Mouse (Mus musculus) central nervous system, embryonic 11.5 days (tissue): ENCODE measurements around the gene Akt1s1. TPM values are rescaled to one million over a fixed set of nuclear protein-coding genes. Genes with fewer than 3 reads are reported as not detected.

ENCODE experiments used
- polyA plus RNA-seq: library from polyadenylated mRNA; depleted of rRNA; stranded (reverse); fragments of >200 nt; gene quantifications from 2 replicates; pipeline ENCODE4 v1.2.3, GENCODE M21; 2012; rRNA removed

The Akt1s1 gene
- 101 and 104 TPM in 2 replicates for polyA plus RNA-seq

GRCm38 (mm10) chr7:44848561-44849415, at the start of gene Akt1s1, which contains the start of gene Tbc1d17:
TSS of gene Akt1s1 (plus strand) at chr7:44848991.
TSS of gene Tbc1d17 (minus strand) at chr7:44849079.

GRCm38 (mm10) chr7:44815721-44816469, 32.9 kb upstream of the Akt1s1 start, which contains the start of the genes Nup62 and Il4i1:
TSS of gene Nup62 (plus strand) at chr7:44816088.
TSS of gene Il4i1 (plus strand) at chr7:44816387.

GRCm38 (mm10) chr7:44816470-44817021, 32.2 kb upstream of the Akt1s1 start, which contains the start of gene Atf5:
TSS of gene Atf5 (minus strand) at chr7:44816658.

GRCm38 (mm10) chr7:44857042-44857552, 8.3 kb downstream of the Akt1s1 start, which contains the start of gene Pnkp:
TSS of gene Pnkp (plus strand) at chr7:44857139.

GRCm38 (mm10) chr7:44869697-44870528, 21.1 kb downstream of the Akt1s1 start, which contains the start of gene Ptov1:
TSS of gene Ptov1 (minus strand) at chr7:44869788.

GRCm38 (mm10) chr7:44892276-44892921, 43.6 kb downstream of the Akt1s1 start, which contains the start of gene Med25:
TSS of gene Med25 (minus strand) at chr7:44892712.

GRCm38 (mm10) chr7:44895593-44896434, 47.0 kb downstream of the Akt1s1 start, which contains the start of gene Fuz:
TSS of gene Fuz (plus strand) at chr7:44896079.

Other genes starting within 250 kb of the Akt1s1 start
- 1.2 TPM in 2 replicates for gene Myh14, start 178.1 kb upstream of the Akt1s1 start, polyA plus RNA-seq
- gene Izumo2, start 140.2 kb upstream of the Akt1s1 start, polyA plus RNA-seq: not detected in 2 replicates
- 29.7 and 35.3 TPM in 2 replicates for gene Vrk3, start 100.6 kb upstream of the Akt1s1 start, polyA plus RNA-seq
- gene Zfp473, start 97.9 kb upstream of the Akt1s1 start, polyA plus RNA-seq: 2.1 and 2.2 TPM in 2 replicates
- 72.9 and 96.2 TPM in 2 replicates for gene Nup62, start 32.9 kb upstream of the Akt1s1 start, polyA plus RNA-seq
- gene Il4i1, start 32.6 kb upstream of the Akt1s1 start, polyA plus RNA-seq: 0.37 and 0.54 TPM in 2 replicates
- 26.1 and 29.3 TPM in 2 replicates for gene Atf5, start 32.3 kb upstream of the Akt1s1 start, polyA plus RNA-seq
- 57.2 and 66.8 TPM in 2 replicates for gene Tbc1d17, start 88 bp downstream of the Akt1s1 start, polyA plus RNA-seq
- 29.5 and 32.5 TPM in 2 replicates for gene Pnkp, start 8.1 kb downstream of the Akt1s1 start, polyA plus RNA-seq
- 453 and 647 TPM in 2 replicates for gene Ptov1, start 20.8 kb downstream of the Akt1s1 start, polyA plus RNA-seq
- 151 and 183 TPM in 2 replicates for gene Med25, start 43.7 kb downstream of the Akt1s1 start, polyA plus RNA-seq
- 23.0 and 29.3 TPM in 2 replicates for gene Fuz, start 47.1 kb downstream of the Akt1s1 start, polyA plus RNA-seq
- 70.2 and 102 TPM in 2 replicates for gene Ap2a1, start 80.5 kb downstream of the Akt1s1 start, polyA plus RNA-seq
- gene Tsks, start 94.2 kb downstream of the Akt1s1 start, polyA plus RNA-seq: 0.07 and 0.08 TPM in 2 replicates
- 36.4 and 49.2 TPM in 2 replicates for gene Cpt1c, start 125.9 kb downstream of the Akt1s1 start, polyA plus RNA-seq
- gene Prmt1, start 137.6 kb downstream of the Akt1s1 start, polyA plus RNA-seq: 510 and 945 TPM in 2 replicates
- gene Irf3, start 148.7 kb downstream of the Akt1s1 start, polyA plus RNA-seq: 113 and 137 TPM in 2 replicates
- 70.1 and 80.1 TPM in 2 replicates for gene Bcl2l12, start 149.7 kb downstream of the Akt1s1 start, polyA plus RNA-seq
- gene Scaf1, start 167.4 kb downstream of the Akt1s1 start, polyA plus RNA-seq: 105 and 108 TPM in 2 replicates
- 17.2 and 25.6 TPM in 2 replicates for gene Rras, start 169.0 kb downstream of the Akt1s1 start, polyA plus RNA-seq
- 27.7 and 54.2 TPM in 2 replicates for gene Prr12, start 203.9 kb downstream of the Akt1s1 start, polyA plus RNA-seq
- 75.0 and 79.0 TPM in 2 replicates for gene Nosip, start 213.4 kb downstream of the Akt1s1 start, polyA plus RNA-seq
- 18.9 and 28.4 TPM in 2 replicates for gene Prrg2, start 213.7 kb downstream of the Akt1s1 start, polyA plus RNA-seq
- 151 and 178 TPM in 2 replicates for gene Rcn3, start 243.2 kb downstream of the Akt1s1 start, polyA plus RNA-seq